ENCODE assay signal across 8 mouse cellular contexts in genomic region chr5:4530236-4531067, GRCm38 (mm10).
DNase-seq lines count a peak whose midpoint lies in the region; ATAC-seq lines count a peak whose summit lies in the region.

No protein-coding gene starts in this region.

- peaks cover 3% of the 10 kb centered on the region; the same call in 1 of the 2 replicates for H3K4me1 ChIP-seq in heart, embryonic 12.5 days (replicated peaks)

- no peaks in the 10 kb centered on the region for H3K9me3 ChIP-seq in heart, embryonic 12.5 days (replicated peaks)

- H3K36me3 ChIP-seq in heart, embryonic 12.5 days, result no peaks in the 10 kb centered on the region

- H3K4me2 ChIP-seq in heart, embryonic 12.5 days, result no peak overlapping the region

- no peak overlapping the region for H3K4me3 ChIP-seq in heart, embryonic 12.5 days

- H3K27me3 ChIP-seq in heart, embryonic 12.5 days (replicated peaks), result no peaks in the 10 kb centered on the region

- H3K9ac ChIP-seq in heart, embryonic 12.5 days, result no peak overlapping the region

- H3K27ac ChIP-seq in heart, embryonic 12.5 days (ENCODE audit: poor library complexity, severe bottlenecking), result no peak overlapping the region

- no peak for ATAC-seq in heart, embryonic 12.5 days (ENCODE audit: insufficient number of reproducible peaks, low FRiP score)

- 40% methylated on average over 10 of the region's 10 CpGs for WGBS in heart, embryonic 12.5 days

- DNase-seq in heart, adult 18-20 months, result peak; percentile 63 to 66
- DNase-seq in NIH3T3 (ENCODE audit: low read depth), result peak; percentile 85
- peak; percentile 82 for DNase-seq in fibroblast of lung, adult 2 months (ENCODE audit: low read depth)
- peak; percentile 70 for DNase-seq in kidney, postnatal 14 days
- peak; percentile 58 to 59 for DNase-seq in monocyte, adult 2 months (ENCODE audit: low read depth in 1 of 2, low spot score in 2 of 2)
- no peak for DNase-seq in adrenal gland, adult 8-10 months
- DNase-seq in spleen, postnatal 14 days (ENCODE audit: low spot score in 2 of 2), result no peak

Comparison
In these comparisons a context has a peak if more than half of its experiments do, and no peak if none do; other contexts are left out.
1. DNase-seq: peak in heart, adult 18-20 months (2 of 2), NIH3T3 (single experiment), fibroblast of lung, adult 2 months (single experiment), kidney, postnatal 14 days (single experiment) and monocyte, adult 2 months (2 of 2); none in adrenal gland, adult 8-10 months (single experiment) and spleen, postnatal 14 days (0 of 2).